Mouse (Mus musculus): ENCODE measurements around the gene Wdr45b. TPM values are rescaled to one million over a fixed set of nuclear protein-coding genes. Genes with fewer than 3 reads are reported as not detected.

The Wdr45b gene
- polyA plus RNA-seq, 1 experiment: 81.6 TPM

GRCm38 (mm10) chr11:121294771-121295170, 59.5 kb downstream of the Wdr45b start:
- H3K27ac ChIP-seq (ENCODE audit: insufficient read depth, low read length): no peak overlapping the region
- no peak overlapping the region for H3K4me3 ChIP-seq (ENCODE audit: insufficient read depth, low read length)
- H3K4me1 ChIP-seq (ENCODE audit: control insufficient read depth, insufficient read depth, low read length): no peaks in the 10 kb centered on the region
- TF ChIP-seq POLR2A (IDR thresholded peaks at IDR 0.05; ENCODE audit: low read depth, low read length) (no peak), CTCF (IDR thresholded peaks at IDR 0.05; ENCODE audit: borderline replicate concordance, insufficient read depth, low read length) (no peak)

- Histone ChIP-seq H3K4me3 (ENCODE audit: insufficient read depth, low read length) (no peak overlapping the region), H3K27ac (ENCODE audit: insufficient read depth, low read length) (no peak overlapping the region), H3K4me1 (ENCODE audit: control insufficient read depth, insufficient read depth, low read length) (no peaks in the 10 kb centered on the region)
- TF ChIP-seq CTCF (IDR thresholded peaks at IDR 0.05; ENCODE audit: borderline replicate concordance, insufficient read depth, low read length): no peak
- no peak for TF ChIP-seq POLR2A (IDR thresholded peaks at IDR 0.05; ENCODE audit: low read depth, low read length)
Measured at GRCm38 (mm10) chr11:121289859-121290258, 64.4 kb downstream of the Wdr45b start.

GRCm38 (mm10) chr11:121282911-121283310, 71.3 kb downstream of the Wdr45b start:
- Histone ChIP-seq H3K4me3 (ENCODE audit: insufficient read depth, low read length) (no peak overlapping the region), H3K4me1 (ENCODE audit: control insufficient read depth, insufficient read depth, low read length) (no peaks in the 10 kb centered on the region), H3K27ac (ENCODE audit: insufficient read depth, low read length) (no peak overlapping the region)
- TF ChIP-seq CTCF (IDR thresholded peaks at IDR 0.05; ENCODE audit: borderline replicate concordance, insufficient read depth, low read length) (no peak), POLR2A (IDR thresholded peaks at IDR 0.05; ENCODE audit: low read depth, low read length) (no peak)

- TF ChIP-seq POLR2A (IDR thresholded peaks at IDR 0.05; ENCODE audit: low read depth, low read length) (no peak), CTCF (IDR thresholded peaks at IDR 0.05; ENCODE audit: borderline replicate concordance, insufficient read depth, low read length) (no peak)
- no peak overlapping the region for H3K27ac ChIP-seq (ENCODE audit: insufficient read depth, low read length)
- no peak overlapping the region for H3K4me3 ChIP-seq (ENCODE audit: insufficient read depth, low read length)
Measured at GRCm38 (mm10) chr11:121278011-121278410, 76.2 kb downstream of the Wdr45b start.

GRCm38 (mm10) chr11:121277516-121277915, 76.7 kb downstream of the Wdr45b start:
- no peaks in the 10 kb centered on the region for H3K4me1 ChIP-seq (ENCODE audit: control insufficient read depth, insufficient read depth, low read length)
- no peak for TF ChIP-seq CTCF (IDR thresholded peaks at IDR 0.05; ENCODE audit: borderline replicate concordance, insufficient read depth, low read length)
- no peak for TF ChIP-seq POLR2A (IDR thresholded peaks at IDR 0.05; ENCODE audit: low read depth, low read length)

More at GRCm38 (mm10) chr11:121278011-121278410, 76.2 kb downstream of the Wdr45b start:
- H3K4me1 ChIP-seq (ENCODE audit: control insufficient read depth, insufficient read depth, low read length): no peaks in the 10 kb centered on the region

More at GRCm38 (mm10) chr11:121277516-121277915, 76.7 kb downstream of the Wdr45b start:
- Histone ChIP-seq H3K27ac (ENCODE audit: insufficient read depth, low read length) (no peak overlapping the region), H3K4me3 (ENCODE audit: insufficient read depth, low read length) (no peak overlapping the region)

Other genes starting within 250 kb of the Wdr45b start
- gene Tex19.2, start 235.8 kb downstream of the Wdr45b start, polyA plus RNA-seq (2011; ENCODE audit: insufficient read length, low read depth, missing spikeins): not detected in 2 replicates
- not detected in 2 replicates for gene Tex19.1, start 208.3 kb downstream of the Wdr45b start, polyA plus RNA-seq (2011; ENCODE audit: insufficient read length, low read depth, missing spikeins)
- not detected in 2 replicates for gene Uts2r, start 194.2 kb downstream of the Wdr45b start, polyA plus RNA-seq (2011; ENCODE audit: insufficient read length, low read depth, missing spikeins)
- 4.9 and 8.3 TPM in 2 replicates for gene Hexdc, start 150.0 kb downstream of the Wdr45b start, polyA plus RNA-seq (2011; ENCODE audit: insufficient read length, low read depth, missing spikeins)
- 3.6 and 4.5 TPM in 2 replicates for gene Ogfod3, start 149.7 kb downstream of the Wdr45b start, polyA plus RNA-seq (2011; ENCODE audit: insufficient read length, low read depth, missing spikeins)
- 30.5 and 33.9 TPM in 2 replicates for gene Cybc1, start 125.1 kb downstream of the Wdr45b start, polyA plus RNA-seq (2011; ENCODE audit: insufficient read length, low read depth, missing spikeins)
- 22.4 and 22.5 TPM in 2 replicates for gene Narf, start 117.2 kb downstream of the Wdr45b start, polyA plus RNA-seq (2011; ENCODE audit: insufficient read length, low read depth, missing spikeins)
- 49.4 and 55.8 TPM in 2 replicates for gene Foxk2, start 94.5 kb downstream of the Wdr45b start, polyA plus RNA-seq (2011; ENCODE audit: insufficient read length, low read depth, missing spikeins)
- 1.7 and 2.6 TPM in 2 replicates for gene Rab40b, start 33.8 kb upstream of the Wdr45b start, polyA plus RNA-seq (2011; ENCODE audit: insufficient read length, low read depth, missing spikeins)
- 6.9 and 9.0 TPM in 2 replicates for gene Fn3krp, start 67.0 kb upstream of the Wdr45b start, polyA plus RNA-seq (2011; ENCODE audit: insufficient read length, low read depth, missing spikeins)
- gene Fn3k, start 80.5 kb upstream of the Wdr45b start, polyA plus RNA-seq (2011; ENCODE audit: insufficient read length, low read depth, missing spikeins): not detected in 2 replicates
- 41.0 and 43.2 TPM in 2 replicates for gene Tbcd, start 97.5 kb upstream of the Wdr45b start, polyA plus RNA-seq (2011; ENCODE audit: insufficient read length, low read depth, missing spikeins)
- gene Zfp750, start 164.9 kb upstream of the Wdr45b start, polyA plus RNA-seq (2011; ENCODE audit: insufficient read length, low read depth, missing spikeins): 0.35 TPM in 1 of 2 replicates, not detected in the other